Mouse (Mus musculus) liver, embryonic 15.5 days (tissue): ENCODE results near the gene Celf1. TPM values are rescaled to one million over a fixed set of nuclear protein-coding genes. Genes with fewer than 3 reads are reported as not detected.
A peak's percentile ranks its signal among the peaks of the same experiment; 100 is the strongest.

Experiments used
- ATAC-seq: fragments of 200-750 bp; cut with Nextera tagmentation; 2 replicates; pipeline ENCODE4 v1.8.0; 2017; ENCODE audit warnings: moderate number of reproducible peaks, mild to moderate bottlenecking, moderate library complexity; ENCODE audit not compliant: insufficient read depth
- H3K27ac ChIP-seq: fragments of 300-500 bp; sonication (generic); replicated peaks from 2 replicates; pipeline ENCODE4 v1.5.1; 2015; ENCODE audit warnings: mild to moderate bottlenecking, inconsistent platforms
- H3K27me3 ChIP-seq: fragments of 300-500 bp; sonication (generic); 2 replicates; pipeline ENCODE4 v1.6.1; 2015; ENCODE audit warnings: mild to moderate bottlenecking, inconsistent platforms
- H3K36me3 ChIP-seq: fragments of 300-500 bp; sonication (generic); replicated peaks from 2 replicates; pipeline ENCODE4 v1.6.1; 2015; ENCODE audit warnings: moderate library complexity, mild to moderate bottlenecking, inconsistent platforms
- H3K4me1 ChIP-seq: fragments of 300-500 bp; sonication (generic); replicated peaks from 2 replicates; pipeline ENCODE4 v1.6.1; 2015; ENCODE audit warnings: inconsistent platforms
- H3K4me2 ChIP-seq: fragments of 300-500 bp; sonication (generic); 2 replicates; pipeline ENCODE4 v1.6.1; 2015; ENCODE audit warnings: moderate library complexity, mild to moderate bottlenecking, inconsistent platforms
- H3K4me3 ChIP-seq: fragments of 300-500 bp; sonication (generic); replicated peaks from 2 replicates; pipeline ENCODE4 v1.5.1; 2015; ENCODE audit warnings: mild to moderate bottlenecking, inconsistent platforms
- H3K9ac ChIP-seq: fragments of 300-500 bp; sonication (generic); 2 replicates; pipeline ENCODE4 v1.6.1; 2015; ENCODE audit warnings: moderate library complexity, mild to moderate bottlenecking, inconsistent platforms
- H3K9me3 ChIP-seq: fragments of 300-500 bp; sonication (generic); replicated peaks from 2 replicates; pipeline ENCODE4 v1.6.1; 2016; ENCODE audit warnings: inconsistent platforms
- WGBS: fragments of 180-500 bp; shearing (Covaris S2); methylation state at CpG from one replicate; pipeline ENCODE4 v1.1.7; 2015; ENCODE audit warnings: mixed read lengths; ENCODE audit not compliant: insufficient replicate concordance; 5-methylcytosine and 5-hydroxymethylcytosine counted together
- polyA plus RNA-seq: library from polyadenylated mRNA; unstranded; fragments of >200 nt; fragmentation: Nextera tagmentation; extraction: Ambion mirVana; gene quantifications from 2 replicates; pipeline ENCODE4 v1.2.1, GENCODE M21; 2015

Celf1 gene
- polyA plus RNA-seq, 1 experiment from 2014 or later, result 50.0 TPM

- no peak for ATAC-seq
- 80% methylated on average over 1 of the region's 1 CpGs for WGBS
- Histone ChIP-seq H3K9me3 (no peaks in the 10 kb centered on the region), H3K27ac (0 out of 2 replicates have a peak overlapping the region, but pooled peaks have one; percentile 0), H3K9ac (no peak overlapping the region), H3K27me3 (no peaks in the 10 kb centered on the region), H3K4me2 (peak overlapping the region; percentile 98), H3K4me1 (peaks cover 42% of the 10 kb centered on the region), H3K4me3 (no peak overlapping the region), H3K36me3 (peaks cover 38% of the 10 kb centered on the region)
Measured at GRCm38 (mm10) chr2:90915516-90915915, 24.7 kb upstream of the Celf1 start.

- Histone ChIP-seq H3K4me1 (peaks cover 39% of the 10 kb centered on the region), H3K9ac (peak overlapping the region; percentile 86), H3K9me3 (no peaks in the 10 kb centered on the region), H3K27me3 (no peaks in the 10 kb centered on the region), H3K36me3 (peaks cover 26% of the 10 kb centered on the region), H3K4me3 (peak overlapping the region; percentile 70), H3K4me2 (peak overlapping the region; percentile 98), H3K27ac (peak overlapping the region; percentile 91)
- ATAC-seq, result no peak
- WGBS, result 18% methylated on average over 7 of the region's 7 CpGs
Measured at GRCm38 (mm10) chr2:90916560-90917232, 23.5 kb upstream of the Celf1 start.

- H3K4me3 ChIP-seq, result peak overlapping the region; percentile 70
- H3K4me2 ChIP-seq, result peak overlapping the region; percentile 98
- no peaks in the 10 kb centered on the region for H3K9me3 ChIP-seq
- peaks cover 39% of the 10 kb centered on the region for H3K4me1 ChIP-seq
- ATAC-seq, result peak; percentile 89
- H3K27me3 ChIP-seq, result no peaks in the 10 kb centered on the region
- H3K36me3 ChIP-seq, result peaks cover 21% of the 10 kb centered on the region
- peak overlapping the region; percentile 86 for H3K9ac ChIP-seq
- WGBS, result under 1% methylated on average over 69 of the region's 73 CpGs
- H3K27ac ChIP-seq, result peak overlapping the region; percentile 91
Measured at GRCm38 (mm10) chr2:90917233-90917998, 22.8 kb upstream of the Celf1 start.

GRCm38 (mm10) chr2:90917999-90918698 is 22.0 kb upstream of the Celf1 start:
- Histone ChIP-seq H3K9me3 (no peaks in the 10 kb centered on the region), H3K9ac (peak overlapping the region; percentile 86), H3K4me2 (peak overlapping the region; percentile 98), H3K4me1 (peaks cover 39% of the 10 kb centered on the region), H3K36me3 (peaks cover 14% of the 10 kb centered on the region), H3K27me3 (no peaks in the 10 kb centered on the region), H3K27ac (peak overlapping the region; percentile 91), H3K4me3 (peak overlapping the region; percentile 70)
- 11% methylated on average over 15 of the region's 16 CpGs for WGBS
- peak; percentile 74 for ATAC-seq

GRCm38 (mm10) chr2:90921178-90921577 is 19.0 kb upstream of the Celf1 start:
- WGBS, result 76% methylated on average over 1 of the region's 1 CpGs
- Histone ChIP-seq H3K4me2 (no peak overlapping the region), H3K4me1 (peaks cover 24% of the 10 kb centered on the region), H3K36me3 (no peaks in the 10 kb centered on the region), H3K27ac (no peak overlapping the region), H3K27me3 (0 out of 2 replicates have a peak, but pooled peaks cover 6% of the 10 kb centered on the region), H3K4me3 (no peak overlapping the region), H3K9me3 (no peaks in the 10 kb centered on the region), H3K9ac (no peak overlapping the region)
- ATAC-seq, result no peak

GRCm38 (mm10) chr2:90922636-90923035 is 17.5 kb upstream of the Celf1 start:
- H3K4me1 ChIP-seq, result peaks cover 11% of the 10 kb centered on the region
- 0 out of 2 replicates have a peak, but pooled peaks cover 6% of the 10 kb centered on the region for H3K27me3 ChIP-seq
- H3K4me2 ChIP-seq, result no peak overlapping the region
- no peak overlapping the region for H3K9ac ChIP-seq
- H3K4me3 ChIP-seq, result no peak overlapping the region
- H3K9me3 ChIP-seq, result no peaks in the 10 kb centered on the region
- WGBS, result 74% methylated on average over 2 of the region's 2 CpGs
- H3K27ac ChIP-seq, result no peak overlapping the region
- ATAC-seq, result no peak
- no peaks in the 10 kb centered on the region for H3K36me3 ChIP-seq

- no peaks in the 10 kb centered on the region for H3K9me3 ChIP-seq
- 73% methylated on average over 13 of the region's 13 CpGs for WGBS
- H3K9ac ChIP-seq, result no peak overlapping the region
- no peak for ATAC-seq
- H3K27me3 ChIP-seq, result peaks cover 22% of the 10 kb centered on the region; the same call in 1 of the 2 replicates
- no peaks in the 10 kb centered on the region for H3K36me3 ChIP-seq
- H3K4me2 ChIP-seq, result no peak overlapping the region
- H3K27ac ChIP-seq, result no peak overlapping the region
- H3K4me3 ChIP-seq, result no peak overlapping the region
- H3K4me1 ChIP-seq, result 0 out of 2 replicates have a peak, but pooled peaks cover 10% of the 10 kb centered on the region
Measured at GRCm38 (mm10) chr2:90928566-90928965, 11.6 kb upstream of the Celf1 start.

GRCm38 (mm10) chr2:90931829-90932228 is 8.4 kb upstream of the Celf1 start:
- WGBS, result 53% methylated on average over 8 of the region's 8 CpGs
- Histone ChIP-seq H3K9ac (no peak overlapping the region), H3K27ac (peak overlapping the region; percentile 52)

GRCm38 (mm10) chr2:90932273-90932672 is 7.9 kb upstream of the Celf1 start:
- peak overlapping the region; percentile 29 for H3K4me2 ChIP-seq
- WGBS, result 40% methylated on average over 2 of the region's 2 CpGs
- no peaks in the 10 kb centered on the region for H3K36me3 ChIP-seq
- ATAC-seq, result peak; percentile 56; the same call in 1 of the 2 replicates
- 0 out of 2 replicates have a peak, but pooled peaks cover 10% of the 10 kb centered on the region for H3K4me1 ChIP-seq
- H3K4me3 ChIP-seq, result no peak overlapping the region
- peak overlapping the region; percentile 52 for H3K27ac ChIP-seq
- H3K9ac ChIP-seq, result no peak overlapping the region
- H3K27me3 ChIP-seq, result peaks cover 22% of the 10 kb centered on the region; the same call in 1 of the 2 replicates
- H3K9me3 ChIP-seq, result no peaks in the 10 kb centered on the region

More at GRCm38 (mm10) chr2:90931829-90932228, 8.4 kb upstream of the Celf1 start:
- Histone ChIP-seq H3K4me1 (0 out of 2 replicates have a peak, but pooled peaks cover 10% of the 10 kb centered on the region), H3K36me3 (no peaks in the 10 kb centered on the region), H3K4me2 (peak overlapping the region; percentile 29), H3K4me3 (no peak overlapping the region), H3K9me3 (no peaks in the 10 kb centered on the region), H3K27me3 (peaks cover 22% of the 10 kb centered on the region; the same call in 1 of the 2 replicates)
- peak; percentile 84 for ATAC-seq

GRCm38 (mm10) chr2:90938362-90938761 is 1.8 kb upstream of the Celf1 start:
- Histone ChIP-seq H3K4me3 (no peak overlapping the region), H3K27me3 (0 out of 2 replicates have a peak, but pooled peaks cover 5% of the 10 kb centered on the region)
- ATAC-seq, result no peak

More at GRCm38 (mm10) chr2:90938362-90938761, 1.8 kb upstream of the Celf1 start:
- H3K4me1 ChIP-seq, result peaks cover 26% of the 10 kb centered on the region
- no peaks in the 10 kb centered on the region; the same call in 1 of the 2 replicates for H3K36me3 ChIP-seq
- H3K4me2 ChIP-seq, result no peak overlapping the region
- no peak overlapping the region for H3K9ac ChIP-seq
- no peaks in the 10 kb centered on the region for H3K9me3 ChIP-seq
- H3K27ac ChIP-seq, result no peak overlapping the region
- WGBS, result 63% methylated on average over 3 of the region's 3 CpGs
